Mouse (Mus musculus) heart, postnatal 0 days (tissue): ENCODE results near the gene Lasp1. TPM values are rescaled to one million over a fixed set of nuclear protein-coding genes. Genes with fewer than 3 reads are reported as not detected.

Experiments used
- ATAC-seq: fragments of 200-750 bp; cut with Nextera tagmentation; 2 replicates; pipeline ENCODE4 v1.8.0; 2017; ENCODE audit warnings: low read depth, moderate number of reproducible peaks, moderate library complexity; ENCODE audit not compliant: insufficient read depth
- DNase-seq: peaks from one replicate; pipeline ENCODE4 v3.0.0-alpha.2; 2016; ENCODE audit warnings: low spot score
- H3K27ac ChIP-seq: fragments of 300-500 bp; sonication (generic); 2 replicates; pipeline ENCODE4 v1.5.1; 2014; ENCODE audit warnings: low read depth, mild to moderate bottlenecking
- H3K27me3 ChIP-seq: fragments of 300-500 bp; sonication (generic); 2 replicates; pipeline ENCODE4 v1.6.1; 2014; ENCODE audit warnings: low read length, mixed read lengths; ENCODE audit not compliant: control insufficient read depth, insufficient read depth
- H3K36me3 ChIP-seq: fragments of 300-500 bp; sonication (generic); replicated peaks from 2 replicates; pipeline ENCODE4 v1.6.1; 2014; ENCODE audit warnings: low read length, mixed read lengths; ENCODE audit not compliant: control insufficient read depth, insufficient read depth
- H3K4me1 ChIP-seq: fragments of 300-500 bp; sonication (generic); 2 replicates; pipeline ENCODE4 v1.6.1; 2014; ENCODE audit warnings: antibody characterized with exemption; ENCODE audit not compliant: control insufficient read depth, insufficient read depth
- H3K4me2 ChIP-seq: fragments of 300-500 bp; sonication (generic); 2 replicates; pipeline ENCODE4 v1.6.1; 2014; ENCODE audit warnings: low read depth, mild to moderate bottlenecking, low read length, moderate library complexity
- H3K4me3 ChIP-seq: fragments of 300-500 bp; sonication (generic); 2 replicates; pipeline ENCODE4 v1.5.1; 2014; ENCODE audit warnings: low read depth, low read length
- H3K9ac ChIP-seq: fragments of 300-500 bp; sonication (generic); replicated peaks from 2 replicates; pipeline ENCODE4 v1.6.1; 2014; ENCODE audit warnings: low read depth, low read length, mixed read lengths
- H3K9me3 ChIP-seq: fragments of 300-500 bp; sonication (generic); replicated peaks from 2 replicates; pipeline ENCODE4 v1.6.1; 2016; ENCODE audit warnings: low read length; ENCODE audit not compliant: control insufficient read depth
- CTCF ChIP-seq: IDR thresholded peaks from 2 replicates; pipeline ENCODE4 v1.5.1; 2016; ENCODE audit warnings: antibody characterized with exemption, control low read depth, low read depth
- EP300 ChIP-seq: IDR thresholded peaks from 2 replicates; pipeline ENCODE4 v1.6.1; 2016; ENCODE audit warnings: antibody characterized with exemption, low read depth
- WGBS: fragments of 180-500 bp; shearing (Covaris S2); extraction: QIAGEN DNeasy Blood & Tissue Kit; methylation state at CpG from one replicate; pipeline ENCODE4 v1.1.7; 2014; 5-methylcytosine and 5-hydroxymethylcytosine counted together
- polyA plus RNA-seq: library from polyadenylated mRNA; unstranded; fragments of >200 nt; fragmentation: Nextera tagmentation; extraction: Ambion mirVana; gene quantifications from 2 replicates; pipeline ENCODE4 v1.2.1, GENCODE M21; 2015
- total RNA-seq: library from RNA; depleted of rRNA; stranded (reverse); fragments of >200 nt; gene quantifications from 2 replicates; pipeline ENCODE4 v1.2.3, GENCODE M21; 2014; ENCODE audit warnings: low replicate concordance

The Lasp1 gene
- total and polyA plus RNA-seq, 2 experiments from 2014 or later = 27.8 to 45.7 TPM

DNA sequence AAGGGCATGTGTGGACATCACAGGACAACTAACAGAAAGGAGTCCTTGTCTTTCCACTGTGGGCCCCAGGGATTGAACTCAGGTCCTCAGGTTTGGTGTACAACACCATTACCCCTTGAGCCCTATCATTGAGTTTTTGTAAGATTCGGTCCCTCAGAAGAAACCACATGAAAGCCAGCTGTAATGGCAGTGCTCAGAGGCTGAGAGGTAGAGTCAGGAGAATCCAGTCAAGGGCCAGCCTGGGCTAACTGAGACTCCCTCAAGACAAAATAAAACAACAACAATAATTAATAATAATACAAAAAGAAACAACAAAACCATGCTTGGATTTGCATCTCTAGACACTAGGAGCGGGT is 41.3 kb downstream of the Lasp1 start:
- ATAC-seq (no peak), DNase-seq (no peak)
- peak overlapping the region; percentile 60; the same call in 1 of the 2 replicates for H3K4me2 ChIP-seq
- no peak for TF ChIP-seq CTCF
- TF ChIP-seq EP300 = no peak
- H3K27me3 ChIP-seq = no peaks in the 10 kb centered on the region
- H3K9me3 ChIP-seq = no peaks in the 10 kb centered on the region
- no peak overlapping the region for H3K4me3 ChIP-seq
- peaks cover 14% of the 10 kb centered on the region; the same call in 1 of the 2 replicates for H3K36me3 ChIP-seq
- H3K27ac ChIP-seq = no peak overlapping the region
- no peak overlapping the region for H3K9ac ChIP-seq
- 69% methylated on average over 2 of the region's 2 CpGs for WGBS
- 0 out of 2 replicates have a peak, but pooled peaks cover 2% of the 10 kb centered on the region for H3K4me1 ChIP-seq

DNA sequence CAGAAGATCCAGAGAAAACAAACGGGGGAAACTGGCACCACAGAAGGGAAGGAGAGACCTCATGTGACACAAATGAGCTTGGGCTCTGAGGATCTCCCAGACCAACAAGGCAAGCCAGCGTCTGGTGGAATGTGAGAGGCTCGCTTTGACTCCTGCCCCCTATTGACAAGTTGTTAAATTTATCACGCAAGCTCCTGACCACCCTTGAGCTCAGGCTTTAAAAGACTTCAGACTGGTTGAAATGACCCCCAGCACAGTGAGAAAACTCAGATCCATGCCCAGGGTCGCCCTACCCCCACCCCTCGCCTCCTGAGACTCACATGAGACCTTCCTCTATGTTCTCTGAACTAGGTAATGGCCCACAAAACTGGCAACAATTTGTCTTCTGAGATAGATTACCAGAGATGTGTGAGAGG is 41.7 kb downstream of the Lasp1 start, which contains the start of gene B230217C12Rik:
Gene B230217C12Rik, plus strand, starts transcription at position 242 of the 416 bp plus-strand sequence.
- Histone ChIP-seq H3K4me3 (peak within 1 kb of the TSS; percentile 43), H3K9me3 (no peaks in the 10 kb centered on the region), H3K4me1 (0 out of 2 replicates have a peak, but pooled peaks cover 2% of the 10 kb centered on the region), H3K9ac (0 out of 2 replicates have a peak within 1 kb of the TSS, but pooled peaks have one; percentile 8), H3K27me3 (no peaks in the 10 kb centered on the region), H3K27ac (peak within 1 kb of the TSS; percentile 26), H3K36me3 (0 out of 2 replicates have a peak, but pooled peaks cover 13% of the 10 kb centered on the region), H3K4me2 (peak within 1 kb of the TSS; percentile 60)
- DNase-seq = no peak
- under 1% methylated on average over 6 of the region's 6 CpGs for WGBS
- TF ChIP-seq EP300 = no peak
- peak; percentile 33; the same call in 1 of the 2 replicates for TF ChIP-seq CTCF
- ATAC-seq = no peak; the same call in 1 of the 2 replicates

DNA sequence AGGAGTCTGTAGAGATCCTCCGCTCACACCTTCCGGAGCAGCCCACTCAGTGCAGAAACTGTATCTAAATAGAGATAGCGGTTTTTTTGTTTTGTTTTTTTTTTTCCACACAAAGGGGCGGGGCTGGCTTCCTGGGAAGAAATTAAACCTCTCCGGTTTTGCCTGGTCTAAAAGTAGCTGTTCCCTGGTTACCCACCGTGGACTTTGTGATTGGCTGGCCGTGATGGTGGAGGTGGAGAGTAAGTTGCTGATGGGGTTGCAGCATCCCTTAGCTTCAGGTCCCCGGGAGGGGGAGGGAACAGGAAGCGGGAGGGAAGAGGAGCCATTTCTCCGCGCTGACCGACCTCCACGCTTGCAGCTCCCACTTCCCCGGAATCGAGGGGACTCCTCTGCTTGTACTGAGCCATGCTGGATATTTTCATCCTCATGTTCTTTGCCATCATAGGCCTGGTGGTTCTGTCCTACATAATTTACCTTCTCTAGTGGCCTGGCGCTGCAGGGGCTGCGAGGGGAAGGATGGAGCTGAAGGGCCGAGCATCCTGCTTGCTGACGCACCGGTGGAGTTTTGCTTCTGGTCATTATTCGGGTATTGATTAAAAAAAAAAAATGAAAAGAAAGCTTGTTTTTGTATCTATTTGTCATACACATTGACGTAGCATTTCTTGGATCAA is 42.3 kb downstream of the Lasp1 start:
- 0 out of 2 replicates have a peak overlapping the region, but pooled peaks have one; percentile 8 for H3K9ac ChIP-seq
- H3K4me1 ChIP-seq = 0 out of 2 replicates have a peak, but pooled peaks cover 2% of the 10 kb centered on the region
- peak overlapping the region; percentile 2 for H3K27ac ChIP-seq
- peak; percentile 50 for DNase-seq
- peak; percentile 71; the same call in 1 of the 2 replicates for ATAC-seq
- no peak for TF ChIP-seq EP300
- no peak for TF ChIP-seq CTCF
- H3K4me2 ChIP-seq = peak overlapping the region; percentile 60
- no peaks in the 10 kb centered on the region for H3K27me3 ChIP-seq
- H3K9me3 ChIP-seq = no peaks in the 10 kb centered on the region
- 4% methylated on average over 22 of the region's 22 CpGs for WGBS
- 0 out of 2 replicates have a peak, but pooled peaks cover 7% of the 10 kb centered on the region for H3K36me3 ChIP-seq
- peak overlapping the region; percentile 43 for H3K4me3 ChIP-seq

DNA sequence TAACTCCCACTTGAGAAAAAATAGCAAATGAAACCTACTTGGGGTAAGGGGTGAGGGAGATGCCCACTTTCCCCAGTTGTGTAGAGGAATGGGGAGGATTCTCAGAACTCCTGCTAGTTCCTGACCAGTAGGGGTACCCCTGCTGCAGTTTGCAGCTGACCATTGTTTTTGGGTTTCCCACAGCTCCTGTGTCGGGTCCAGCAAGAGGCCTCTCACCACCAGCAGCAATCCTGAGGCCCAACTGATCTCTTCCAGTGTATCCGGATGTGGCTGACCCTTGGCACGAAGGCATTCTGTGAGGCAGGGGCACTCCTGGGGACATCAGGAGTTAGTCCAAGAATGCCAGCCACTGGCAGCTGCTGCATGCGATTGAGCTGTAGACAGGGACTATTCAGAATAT is 43.2 kb downstream of the Lasp1 start:
- Histone ChIP-seq H3K4me1 (no peaks in the 10 kb centered on the region), H3K36me3 (0 out of 2 replicates have a peak, but pooled peaks cover 3% of the 10 kb centered on the region), H3K27ac (no peak overlapping the region), H3K4me3 (no peak overlapping the region), H3K4me2 (no peak overlapping the region), H3K9ac (no peak overlapping the region), H3K9me3 (no peaks in the 10 kb centered on the region), H3K27me3 (no peaks in the 10 kb centered on the region)
- no peak for TF ChIP-seq EP300
- no peak for TF ChIP-seq CTCF
- WGBS = 68% methylated on average over 4 of the region's 4 CpGs
- DNase-seq = no peak
- ATAC-seq = no peak

DNA sequence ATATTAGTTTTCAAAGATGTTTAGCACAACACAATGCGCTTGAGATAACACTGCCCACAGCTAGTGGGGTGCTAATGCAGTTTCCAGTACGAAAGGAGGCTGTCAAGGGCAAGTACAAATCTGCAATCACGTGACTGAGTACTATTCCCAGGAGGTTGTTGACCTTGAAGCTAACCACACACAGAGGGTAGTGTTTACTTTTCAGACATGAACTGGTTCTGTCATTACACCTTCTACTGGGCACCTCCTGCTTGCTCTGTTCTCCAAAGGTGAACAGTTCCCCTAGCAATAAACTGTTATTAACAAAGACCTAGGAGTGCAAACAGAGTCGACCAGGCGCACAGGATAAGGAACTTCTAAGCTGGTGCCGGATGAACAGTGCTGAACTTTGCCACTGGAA is 51.6 kb downstream of the Lasp1 start:
- TF ChIP-seq CTCF (no peak), EP300 (no peak)

More for the DNA sequence above, 51.6 kb downstream of the Lasp1 start:
- H3K9ac ChIP-seq = no peak overlapping the region
- no peaks in the 10 kb centered on the region for H3K9me3 ChIP-seq
- WGBS = 35% methylated on average over 6 of the region's 6 CpGs
- no peaks in the 10 kb centered on the region for H3K36me3 ChIP-seq
- H3K27me3 ChIP-seq = no peaks in the 10 kb centered on the region
- DNase-seq (peak; percentile 84), ATAC-seq (peak; percentile 88)
- H3K4me2 ChIP-seq = no peak overlapping the region
- H3K27ac ChIP-seq = peak overlapping the region; percentile 76
- H3K4me1 ChIP-seq = no peaks in the 10 kb centered on the region
- H3K4me3 ChIP-seq = no peak overlapping the region
